Mouse (Mus musculus): ENCODE data around the gene Il6st. TPM values are rescaled to one million over a fixed set of nuclear protein-coding genes. Genes with fewer than 3 reads are reported as not detected.

Il6st gene
- polyA plus RNA-seq, 1 experiment from 2014 or later: 37.8 TPM

GRCm38 (mm10) chr13:112514546-112514945, 50.7 kb downstream of the Il6st start:
- H3K9me3 ChIP-seq: no peaks in the 10 kb centered on the region
- H3K27me3 ChIP-seq (replicated peaks): no peaks in the 10 kb centered on the region
- no peaks in the 10 kb centered on the region for H3K36me3 ChIP-seq
- no peak overlapping the region for H3K9ac ChIP-seq
- H3K27ac ChIP-seq: no peak overlapping the region
- H3K4me1 ChIP-seq (replicated peaks): no peaks in the 10 kb centered on the region
- ATAC-seq: no peak
- 39% methylated on average over 1 of the region's 1 CpGs for WGBS
- no peak overlapping the region for H3K4me2 ChIP-seq (replicated peaks)
- no peak overlapping the region for H3K4me3 ChIP-seq (replicated peaks)

- no peak for ATAC-seq
- Histone ChIP-seq H3K9ac (no peak overlapping the region), H3K27me3 (replicated peaks) (no peaks in the 10 kb centered on the region), H3K4me3 (replicated peaks) (no peak overlapping the region), H3K4me2 (replicated peaks) (no peak overlapping the region), H3K27ac (no peak overlapping the region), H3K9me3 (no peaks in the 10 kb centered on the region), H3K36me3 (no peaks in the 10 kb centered on the region), H3K4me1 (replicated peaks) (no peaks in the 10 kb centered on the region)
- WGBS: 64% methylated on average over 6 of the region's 6 CpGs
Observed at GRCm38 (mm10) chr13:112522261-112522660, 58.4 kb downstream of the Il6st start.

- H3K4me2 ChIP-seq (replicated peaks): no peak overlapping the region
- H3K27me3 ChIP-seq (replicated peaks): no peaks in the 10 kb centered on the region
- no peaks in the 10 kb centered on the region for H3K4me1 ChIP-seq (replicated peaks)
- H3K4me3 ChIP-seq (replicated peaks): no peak overlapping the region
- no peaks in the 10 kb centered on the region for H3K36me3 ChIP-seq
- no peak overlapping the region for H3K27ac ChIP-seq
- no peak overlapping the region for H3K9ac ChIP-seq
- no peak for ATAC-seq
- WGBS: 82% methylated on average over 3 of the region's 3 CpGs
- no peaks in the 10 kb centered on the region for H3K9me3 ChIP-seq
Observed at GRCm38 (mm10) chr13:112522896-112523295, 59.0 kb downstream of the Il6st start.

- Histone ChIP-seq H3K4me2 (replicated peaks) (no peak overlapping the region), H3K4me3 (replicated peaks) (no peak overlapping the region), H3K9me3 (no peaks in the 10 kb centered on the region), H3K9ac (no peak overlapping the region), H3K27ac (no peak overlapping the region), H3K36me3 (no peaks in the 10 kb centered on the region), H3K4me1 (replicated peaks) (no peaks in the 10 kb centered on the region), H3K27me3 (replicated peaks) (no peaks in the 10 kb centered on the region)
- 80% methylated on average over 10 of the region's 10 CpGs for WGBS
- no peak for ATAC-seq
Observed at GRCm38 (mm10) chr13:112523346-112523970, 59.6 kb downstream of the Il6st start.

- Histone ChIP-seq H3K4me2 (replicated peaks) (no peak overlapping the region), H3K36me3 (no peaks in the 10 kb centered on the region), H3K4me1 (replicated peaks) (no peaks in the 10 kb centered on the region), H3K9ac (no peak overlapping the region), H3K27me3 (replicated peaks) (no peaks in the 10 kb centered on the region), H3K9me3 (no peaks in the 10 kb centered on the region), H3K27ac (no peak overlapping the region), H3K4me3 (replicated peaks) (no peak overlapping the region)
- ATAC-seq: no peak
- 69% methylated on average over 1 of the region's 1 CpGs for WGBS
Observed at GRCm38 (mm10) chr13:112527186-112527585, 63.3 kb downstream of the Il6st start.

- no peaks in the 10 kb centered on the region for H3K9me3 ChIP-seq
- ATAC-seq: no peak
- H3K4me3 ChIP-seq (replicated peaks): no peak overlapping the region
- H3K27me3 ChIP-seq (replicated peaks): no peaks in the 10 kb centered on the region
- WGBS: 33% methylated on average over 3 of the region's 3 CpGs
- no peak overlapping the region for H3K27ac ChIP-seq
- H3K36me3 ChIP-seq: no peaks in the 10 kb centered on the region
- no peak overlapping the region for H3K4me2 ChIP-seq (replicated peaks)
- no peak overlapping the region for H3K9ac ChIP-seq
- no peaks in the 10 kb centered on the region for H3K4me1 ChIP-seq (replicated peaks)
Observed at GRCm38 (mm10) chr13:112529893-112530292, 66.0 kb downstream of the Il6st start.

GRCm38 (mm10) chr13:112532235-112532634, 68.4 kb downstream of the Il6st start:
- no peak for ATAC-seq
- no peaks in the 10 kb centered on the region for H3K4me1 ChIP-seq (replicated peaks)
- H3K27me3 ChIP-seq (replicated peaks): no peaks in the 10 kb centered on the region
- H3K9me3 ChIP-seq: no peaks in the 10 kb centered on the region
- H3K4me2 ChIP-seq (replicated peaks): no peak overlapping the region
- 89% methylated on average over 6 of the region's 6 CpGs for WGBS
- H3K4me3 ChIP-seq (replicated peaks): no peak overlapping the region
- no peak overlapping the region for H3K9ac ChIP-seq
- no peak overlapping the region for H3K27ac ChIP-seq
- no peaks in the 10 kb centered on the region for H3K36me3 ChIP-seq

GRCm38 (mm10) chr13:112533556-112533955, 69.7 kb downstream of the Il6st start:
- no peaks in the 10 kb centered on the region for H3K27me3 ChIP-seq (replicated peaks)
- no peak overlapping the region for H3K4me3 ChIP-seq (replicated peaks)
- H3K4me2 ChIP-seq (replicated peaks): no peak overlapping the region
- no peak overlapping the region for H3K9ac ChIP-seq
- ATAC-seq: no peak
- H3K36me3 ChIP-seq: no peaks in the 10 kb centered on the region
- no peaks in the 10 kb centered on the region for H3K9me3 ChIP-seq
- no peak overlapping the region for H3K27ac ChIP-seq
- H3K4me1 ChIP-seq (replicated peaks): no peaks in the 10 kb centered on the region
- 73% methylated on average over 9 of the region's 9 CpGs for WGBS

GRCm38 (mm10) chr13:112536611-112537010, 72.7 kb downstream of the Il6st start:
- no peak for ATAC-seq
- Histone ChIP-seq H3K4me1 (replicated peaks) (no peaks in the 10 kb centered on the region), H3K27me3 (replicated peaks) (no peaks in the 10 kb centered on the region), H3K9me3 (no peaks in the 10 kb centered on the region), H3K4me3 (replicated peaks) (no peak overlapping the region), H3K36me3 (no peaks in the 10 kb centered on the region), H3K9ac (no peak overlapping the region), H3K4me2 (replicated peaks) (no peak overlapping the region), H3K27ac (no peak overlapping the region)
- WGBS: 33% methylated on average over 4 of the region's 4 CpGs

- H3K27ac ChIP-seq: no peak overlapping the region
Observed at GRCm38 (mm10) chr13:112537065-112537464, 73.2 kb downstream of the Il6st start.

GRCm38 (mm10) chr13:112540616-112541015, 76.7 kb downstream of the Il6st start:
- Histone ChIP-seq H3K36me3 (no peaks in the 10 kb centered on the region), H3K9ac (no peak overlapping the region), H3K4me1 (replicated peaks) (no peaks in the 10 kb centered on the region), H3K9me3 (no peaks in the 10 kb centered on the region), H3K4me3 (replicated peaks) (no peak overlapping the region), H3K4me2 (replicated peaks) (no peak overlapping the region), H3K27ac (no peak overlapping the region), H3K27me3 (replicated peaks) (no peaks in the 10 kb centered on the region)
- ATAC-seq: no peak
- WGBS: 34% methylated on average over 3 of the region's 3 CpGs

More at GRCm38 (mm10) chr13:112537065-112537464, 73.2 kb downstream of the Il6st start:
- H3K27me3 ChIP-seq (replicated peaks): no peaks in the 10 kb centered on the region
- H3K4me2 ChIP-seq (replicated peaks): no peak overlapping the region
- no peak for ATAC-seq
- no peak overlapping the region for H3K4me3 ChIP-seq (replicated peaks)
- WGBS: 83% methylated on average over 7 of the region's 7 CpGs
- H3K9ac ChIP-seq: no peak overlapping the region
- H3K4me1 ChIP-seq (replicated peaks): no peaks in the 10 kb centered on the region
- H3K36me3 ChIP-seq: no peaks in the 10 kb centered on the region
- no peaks in the 10 kb centered on the region for H3K9me3 ChIP-seq

- no peak for ATAC-seq
- 61% methylated on average over 10 of the region's 10 CpGs for WGBS
- Histone ChIP-seq H3K27ac (no peak overlapping the region), H3K4me2 (replicated peaks) (no peak overlapping the region), H3K9ac (no peak overlapping the region), H3K4me3 (replicated peaks) (no peak overlapping the region), H3K36me3 (no peaks in the 10 kb centered on the region), H3K4me1 (replicated peaks) (no peaks in the 10 kb centered on the region), H3K27me3 (replicated peaks) (no peaks in the 10 kb centered on the region), H3K9me3 (no peaks in the 10 kb centered on the region)
Observed at GRCm38 (mm10) chr13:112541223-112541975, 77.5 kb downstream of the Il6st start.
